Mouse (Mus musculus): ENCODE data around the gene Ccdc14.

Gene Ccdc14

DNA sequence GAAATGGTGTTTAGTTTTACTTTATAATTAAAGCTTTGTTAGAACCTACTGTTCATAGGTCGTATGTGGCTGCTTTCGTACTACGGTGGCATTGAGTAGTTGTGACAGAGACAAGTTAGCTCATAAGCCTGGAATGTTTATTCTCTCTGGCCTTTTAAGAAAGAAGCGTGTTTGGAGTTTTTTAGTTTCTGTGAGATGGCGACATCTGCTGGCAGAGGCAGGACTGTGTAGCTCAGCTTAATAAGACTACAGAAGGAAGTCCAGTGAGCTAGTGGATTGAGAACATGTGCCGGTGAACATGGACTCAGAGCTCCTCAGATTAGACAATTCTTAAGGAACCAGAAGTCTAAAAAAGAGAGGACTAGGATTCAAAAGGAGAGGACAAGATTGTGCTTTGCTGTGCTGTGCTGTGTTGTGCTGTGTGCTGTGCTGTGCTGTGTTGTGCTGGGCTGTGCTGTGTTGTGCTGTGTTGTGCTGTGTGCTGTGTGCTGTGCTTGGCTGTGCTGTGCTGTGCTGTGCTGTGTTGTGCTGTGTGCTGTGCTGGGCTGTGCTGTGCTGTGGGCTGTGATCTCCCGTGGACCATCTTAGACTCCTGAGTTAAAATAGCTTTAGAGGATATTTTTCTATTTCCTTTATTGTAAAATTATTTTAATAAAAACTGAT, 9.9 kb downstream of the Ccdc14 start:
- no peak for TF ChIP-seq GATA4 (IDR thresholded peaks at IDR 0.05; ENCODE audit: insufficient replicate concordance, low read length)

DNA sequence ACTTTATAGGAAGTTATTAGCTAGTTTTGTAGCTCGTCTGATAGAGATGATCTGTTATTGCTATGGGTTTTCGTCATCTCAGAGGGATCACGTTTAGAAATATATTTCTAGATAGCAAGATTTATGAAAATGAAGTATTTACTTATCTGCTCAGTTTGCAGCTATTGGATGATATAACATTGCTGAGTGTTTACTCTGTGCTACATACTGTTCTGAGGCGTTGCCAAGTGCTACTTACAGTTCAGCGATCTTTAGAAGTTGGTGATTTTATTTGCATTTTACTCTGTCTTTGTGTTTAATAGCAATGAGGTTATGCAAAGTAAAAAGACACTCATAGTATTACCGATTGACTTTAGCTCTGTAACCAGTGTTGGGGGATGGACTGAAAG, 10.4 kb downstream of the Ccdc14 start:
- TF ChIP-seq GATA4 (IDR thresholded peaks at IDR 0.05; ENCODE audit: insufficient replicate concordance, low read length), result no peak

DNA sequence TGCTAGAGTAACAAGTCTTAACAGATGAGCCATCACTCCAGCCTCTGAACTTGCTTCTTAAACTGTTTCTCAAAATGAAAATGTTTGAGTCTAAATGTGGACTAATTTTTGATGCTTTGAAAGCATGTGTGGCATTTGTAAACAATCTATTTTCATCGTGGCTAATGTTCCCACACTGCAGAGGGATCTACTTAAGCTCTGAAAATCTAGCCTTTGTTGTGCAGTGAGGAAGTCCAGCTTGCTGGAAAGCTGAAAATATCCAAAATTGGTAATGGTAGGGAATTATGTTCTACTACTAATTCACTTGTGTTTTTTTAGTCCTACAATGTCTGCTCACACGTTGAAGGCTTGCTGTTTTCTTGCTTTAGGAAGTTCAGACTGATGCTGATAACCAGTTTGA, 15.6 kb downstream of the Ccdc14 start:
- no peak for TF ChIP-seq GATA4 (IDR thresholded peaks at IDR 0.05; ENCODE audit: insufficient replicate concordance, low read length)

DNA sequence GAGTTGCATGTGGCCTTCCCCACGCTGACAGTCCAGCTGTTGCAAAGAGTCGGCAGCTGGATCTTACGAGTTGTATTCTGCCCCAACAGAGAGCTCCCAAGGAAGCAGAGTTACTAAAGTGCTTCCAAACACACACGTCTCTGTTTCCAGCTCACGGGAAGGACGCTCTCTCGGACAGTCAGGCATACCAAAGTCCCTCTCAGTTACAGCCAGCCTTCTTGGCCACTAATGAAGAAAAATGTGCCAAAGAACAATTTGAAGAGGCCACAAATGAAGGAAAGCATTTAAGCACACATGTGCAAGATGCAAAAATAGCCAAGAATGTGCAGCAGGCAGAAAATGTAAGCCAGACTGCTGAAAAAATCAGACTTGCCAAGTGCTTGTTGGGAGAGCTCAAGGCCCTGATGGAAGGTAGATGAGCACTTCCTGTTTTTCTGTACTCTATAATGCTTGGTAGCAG, 16.1 kb downstream of the Ccdc14 start:
- no peak for TF ChIP-seq GATA4 (IDR thresholded peaks at IDR 0.05; ENCODE audit: insufficient replicate concordance, low read length)

DNA sequence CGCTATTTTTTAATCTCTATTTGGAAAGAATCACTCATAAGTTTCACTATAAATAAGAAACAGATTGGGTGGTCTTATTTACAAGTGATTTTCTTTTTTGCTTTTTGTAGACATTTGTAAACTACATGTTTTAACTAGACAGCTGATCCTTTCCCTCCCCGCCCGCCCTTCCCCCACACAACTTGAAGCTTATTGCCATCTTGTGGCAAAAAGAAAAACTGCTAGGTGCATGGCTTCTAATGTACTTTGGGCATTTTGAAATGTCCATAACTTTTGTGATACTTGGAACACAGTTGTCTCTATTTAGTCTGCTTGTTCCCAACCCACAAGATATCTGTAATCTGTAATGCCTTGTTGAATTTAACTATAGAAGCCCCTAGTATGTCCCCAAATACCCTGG, 21.1 kb downstream of the Ccdc14 start:
- TF ChIP-seq GATA4 (IDR thresholded peaks at IDR 0.05; ENCODE audit: insufficient replicate concordance, low read length), result no peak

DNA sequence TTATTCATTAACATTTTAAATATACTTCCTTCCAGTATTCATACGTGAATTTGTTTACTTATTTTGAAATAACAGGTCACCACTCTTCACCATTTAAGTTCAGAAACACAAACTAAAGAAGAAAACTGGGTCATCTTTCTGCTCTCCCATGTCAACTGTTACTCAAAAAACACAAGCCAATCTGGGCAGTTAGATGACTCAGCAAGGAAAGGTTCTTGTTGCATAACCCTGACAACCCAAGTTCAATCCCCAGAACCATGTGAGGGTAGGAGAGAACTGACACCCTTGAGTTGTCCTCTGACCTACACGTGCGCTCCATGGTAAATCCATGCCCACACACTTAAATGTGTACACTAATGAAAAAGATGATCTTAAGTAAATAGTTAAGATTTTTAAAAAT, 34.7 kb downstream of the Ccdc14 start:
- TF ChIP-seq GATA4 (IDR thresholded peaks at IDR 0.05; ENCODE audit: insufficient replicate concordance, low read length), result no peak

DNA sequence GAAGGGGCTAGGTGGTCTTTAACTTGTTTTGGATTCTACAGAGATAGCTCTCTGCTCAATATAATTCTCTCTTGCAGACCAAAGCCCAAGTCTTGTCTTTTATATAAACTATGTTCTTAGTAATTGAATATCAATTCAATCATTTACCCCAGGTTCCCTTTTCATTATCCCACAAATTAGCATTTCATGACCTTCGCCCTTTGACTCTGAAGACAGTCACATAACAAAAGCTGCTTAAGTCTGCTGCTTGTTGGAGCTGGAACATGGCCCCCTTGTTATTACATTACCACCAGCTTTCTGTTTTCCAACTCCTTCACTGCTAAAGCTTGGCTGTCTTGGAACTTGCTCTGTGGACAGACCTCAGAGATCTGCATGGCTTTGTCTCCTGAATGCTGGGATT, 39.0 kb downstream of the Ccdc14 start:
- TF ChIP-seq GATA4 (IDR thresholded peaks at IDR 0.05; ENCODE audit: insufficient replicate concordance, low read length), result no peak

DNA sequence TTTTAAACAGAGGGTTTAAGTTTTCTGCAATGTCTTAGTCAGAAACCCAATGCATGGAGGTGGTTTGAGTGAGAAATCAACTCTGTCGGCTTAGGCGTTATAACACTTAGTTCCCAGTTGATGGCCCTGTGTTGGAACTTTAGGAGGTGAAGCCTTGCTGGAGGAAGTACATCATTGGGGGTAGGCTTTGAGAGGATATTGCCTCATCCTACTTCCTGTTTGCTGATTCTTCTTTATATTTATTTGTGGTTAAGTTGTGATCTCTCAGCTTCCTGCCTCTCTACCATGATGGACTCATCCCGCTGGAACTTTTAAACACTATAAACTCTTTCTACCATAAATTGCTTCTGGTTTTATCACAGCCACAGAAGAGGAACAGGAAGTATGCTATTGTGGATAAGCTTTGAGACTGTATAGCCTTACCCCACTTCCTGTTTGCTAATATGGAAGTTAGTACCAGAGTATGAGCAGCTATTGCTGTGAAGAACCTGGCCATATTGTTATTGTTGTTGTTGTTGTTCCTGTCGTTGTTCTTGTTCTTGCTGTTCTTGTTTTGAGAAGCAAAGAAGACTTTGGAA, 48.3 kb downstream of the Ccdc14 start:
- TF ChIP-seq GATA4 (IDR thresholded peaks at IDR 0.05; ENCODE audit: insufficient replicate concordance, low read length), result no peak

DNA sequence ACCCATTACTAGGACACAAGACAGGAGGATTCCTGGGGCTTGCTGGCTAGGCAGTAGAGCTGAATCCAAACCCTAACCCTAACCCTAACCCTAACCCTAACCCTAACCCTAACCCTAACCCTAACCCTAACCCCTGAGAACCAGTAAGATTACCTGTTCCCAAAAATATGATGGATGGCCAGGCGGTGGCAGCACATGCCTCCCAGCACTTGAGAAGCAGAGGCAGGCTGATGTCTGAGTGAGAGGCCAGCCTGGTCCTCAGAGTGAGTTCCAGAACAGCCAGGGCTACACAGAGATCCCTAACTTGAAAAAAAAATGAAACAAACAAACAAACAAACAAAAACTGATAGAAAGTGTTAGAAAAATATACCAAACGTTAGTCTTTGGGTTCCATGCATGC, 52.5 kb downstream of the Ccdc14 start:
- no peak for TF ChIP-seq GATA4 (IDR thresholded peaks at IDR 0.05; ENCODE audit: insufficient replicate concordance, low read length)

DNA sequence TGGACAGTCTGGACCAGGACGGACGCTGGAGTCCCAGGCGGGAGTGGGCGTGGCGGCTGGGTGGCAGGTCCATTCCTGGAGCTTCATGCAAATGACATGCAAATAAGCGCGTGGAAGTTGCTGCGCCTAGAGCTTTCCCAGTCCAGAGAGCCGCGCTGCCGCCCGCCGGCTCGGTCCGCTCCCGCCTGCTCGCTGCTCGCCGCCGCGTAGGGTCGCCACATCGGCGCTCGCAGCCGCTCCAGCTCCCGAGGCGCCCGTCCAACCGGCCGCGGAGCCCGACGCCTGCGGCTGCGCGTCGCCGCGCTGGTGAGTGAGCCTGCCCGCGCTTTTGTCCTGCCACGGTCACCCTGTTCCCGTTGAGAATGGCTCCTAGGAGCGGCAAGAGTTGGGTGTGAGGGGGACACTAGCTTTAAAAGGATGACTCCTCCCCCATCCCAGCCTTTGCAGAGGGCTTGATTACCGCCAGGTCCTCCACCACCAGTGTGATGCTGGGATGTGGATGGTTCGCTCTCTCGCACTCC, 54.7 kb downstream of the Ccdc14 start, which contains the start of gene Mylk:
Mylk (plus strand) TSS at position 146 of the 521 bp plus-strand sequence.
- TF ChIP-seq GATA4 (IDR thresholded peaks at IDR 0.05; ENCODE audit: insufficient replicate concordance, low read length), result no peak

DNA sequence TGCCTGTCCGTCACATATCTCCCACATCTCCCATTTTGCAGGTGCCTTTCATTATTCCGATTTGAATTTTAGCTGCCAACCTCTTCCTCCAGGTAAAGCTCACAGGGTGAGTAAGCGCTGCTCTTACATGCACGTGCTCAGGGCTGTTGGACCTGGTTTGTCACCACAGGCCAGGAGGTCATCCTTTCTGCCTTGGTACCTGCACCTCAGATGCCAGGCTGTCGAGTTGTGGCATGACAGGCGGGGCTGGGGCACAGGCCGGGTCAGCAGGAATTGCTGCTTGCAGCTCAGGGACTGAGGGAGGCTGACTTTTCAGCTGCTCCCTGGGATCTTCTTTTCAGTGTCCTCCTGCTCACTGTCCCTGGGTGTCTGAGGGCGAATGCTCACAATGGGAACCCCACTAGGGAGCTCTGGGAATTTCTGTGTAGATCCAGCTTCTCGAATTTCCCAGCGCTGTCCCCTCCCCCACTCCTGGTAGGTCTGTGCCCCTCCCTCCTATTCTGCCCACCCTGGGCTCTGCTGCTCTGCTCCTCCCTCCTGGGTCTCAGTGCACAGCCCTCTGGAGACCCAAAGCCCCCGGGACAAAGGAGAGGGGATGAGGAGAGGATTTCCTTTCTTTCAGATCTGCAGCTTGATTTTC, 57.8 kb downstream of the Ccdc14 start:
- TF ChIP-seq GATA4 (IDR thresholded peaks at IDR 0.05; ENCODE audit: insufficient replicate concordance, low read length), result no peak

DNA sequence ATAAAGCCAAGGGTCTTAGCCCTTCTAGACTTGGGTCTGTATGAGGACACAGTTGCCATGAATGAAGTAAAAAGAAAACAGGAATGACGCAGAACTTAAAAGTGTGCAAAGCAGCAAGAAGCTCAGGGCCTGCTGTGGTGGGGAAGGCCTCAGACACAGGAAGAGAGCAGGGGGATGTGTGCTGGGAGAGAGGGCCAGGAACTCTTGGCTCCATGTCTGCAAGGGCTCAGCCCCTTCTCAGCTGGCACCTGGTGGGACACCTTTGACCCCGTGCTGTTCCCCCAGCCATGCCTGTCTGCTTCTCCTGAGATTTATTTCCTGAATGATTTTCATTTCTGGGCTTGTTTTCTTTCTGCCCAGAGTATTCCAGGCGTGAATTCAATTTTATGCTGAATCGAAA, 59.1 kb downstream of the Ccdc14 start:
- TF ChIP-seq GATA4 (IDR thresholded peaks at IDR 0.05; ENCODE audit: insufficient replicate concordance, low read length), result no peak

DNA sequence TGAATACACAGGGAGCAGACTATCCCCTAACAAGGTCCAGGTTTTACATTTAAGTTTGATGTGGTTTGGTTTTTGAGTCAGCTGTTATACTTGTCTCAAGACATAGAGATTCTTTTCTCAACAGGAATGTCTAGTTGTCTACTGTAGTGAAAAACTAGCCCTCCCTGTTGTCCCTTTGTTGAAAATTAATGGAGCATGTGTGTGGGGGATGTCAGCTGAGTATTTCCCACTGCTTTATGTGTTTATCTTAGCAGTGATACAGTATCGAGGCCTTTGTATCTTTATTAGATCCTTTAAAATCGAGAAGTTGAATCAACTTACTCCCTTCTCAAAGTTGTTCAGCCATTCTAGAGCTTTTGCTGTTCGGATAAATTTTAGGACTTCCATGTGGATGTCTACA, 61.6 kb downstream of the Ccdc14 start:
- TF ChIP-seq GATA4 (IDR thresholded peaks at IDR 0.05; ENCODE audit: insufficient replicate concordance, low read length), result no peak

DNA sequence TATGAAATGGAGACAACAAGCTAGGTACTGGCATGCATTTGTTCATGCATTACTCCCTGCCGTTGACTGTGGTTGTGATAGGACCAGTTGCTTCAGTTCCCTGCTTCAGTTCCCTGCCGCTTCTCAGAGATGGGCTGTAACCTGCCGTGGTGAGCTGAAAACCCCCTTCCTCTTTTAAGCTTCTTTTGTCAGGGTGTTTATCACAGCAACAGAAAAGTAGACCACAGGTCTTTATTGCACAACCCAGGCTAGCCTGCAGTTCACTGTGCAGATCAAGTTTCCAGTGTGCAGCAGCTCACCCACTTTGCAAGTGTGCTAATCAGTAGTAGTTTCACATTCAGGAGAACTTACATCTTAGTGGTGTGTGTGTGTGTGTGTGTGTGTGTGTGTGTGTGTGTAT, 62.6 kb downstream of the Ccdc14 start:
- TF ChIP-seq GATA4 (IDR thresholded peaks at IDR 0.05; ENCODE audit: insufficient replicate concordance, low read length), result no peak

DNA sequence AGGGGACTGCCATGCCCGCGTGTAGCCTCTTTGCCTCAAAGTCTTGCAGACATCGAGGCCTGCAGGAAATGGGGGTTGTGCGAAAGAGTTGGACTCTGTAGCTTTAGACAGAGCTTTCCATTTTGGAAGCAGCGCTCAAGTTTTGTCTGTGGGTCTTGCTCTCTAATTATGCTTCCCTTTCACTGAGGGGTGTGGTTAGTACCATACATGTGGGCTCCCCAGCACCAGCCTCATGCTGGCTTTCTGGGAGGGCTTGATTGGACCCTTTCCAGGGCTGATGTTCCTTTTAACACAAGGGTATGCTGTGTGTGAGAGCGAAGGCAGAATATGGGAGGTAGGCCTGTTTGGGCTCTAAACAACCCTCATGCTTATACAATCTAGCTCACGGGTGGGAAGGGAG, 66.6 kb downstream of the Ccdc14 start:
- no peak for TF ChIP-seq GATA4 (IDR thresholded peaks at IDR 0.05; ENCODE audit: insufficient replicate concordance, low read length)

DNA sequence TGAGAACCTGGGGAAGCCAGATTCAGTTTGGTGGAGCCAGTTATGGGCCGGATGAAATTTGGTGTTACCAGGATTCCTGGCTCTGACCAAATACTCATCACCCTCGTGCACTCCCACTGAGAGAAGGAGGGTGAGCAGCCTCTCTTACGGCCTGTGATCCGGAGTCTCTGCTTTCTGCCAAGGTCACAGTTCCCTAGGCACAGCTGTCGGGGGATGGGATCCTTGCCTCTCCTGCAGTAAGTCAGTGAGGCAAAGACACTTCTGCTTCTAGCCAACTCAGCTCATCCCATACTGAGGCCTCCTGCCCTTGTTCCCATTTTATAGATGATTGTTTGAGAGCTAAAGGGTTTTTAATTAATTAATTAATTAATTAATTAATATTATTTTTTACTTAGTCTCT, 67.8 kb downstream of the Ccdc14 start:
- TF ChIP-seq GATA4 (IDR thresholded peaks at IDR 0.05; ENCODE audit: insufficient replicate concordance, low read length), result no peak

All from liver, adult (tissue).